Mouse (Mus musculus) kidney, adult 2 months (tissue): ENCODE results near the gene Pomp.

Source experiments
- CTCF ChIP-seq: fragments of 200-500 bp; conservative IDR thresholded peaks from 2 replicates; pipeline ENCODE4 v1.5.1; 2011; ENCODE audit warnings: low read depth, mild to moderate bottlenecking, control low read depth, low read length, moderate library complexity, mixed read lengths; ENCODE audit not compliant: insufficient read depth, insufficient read length
- POLR2A ChIP-seq: fragments of 200-500 bp; IDR thresholded peaks from one replicate; pipeline ENCODE4 v1.6.1; 2011; ENCODE audit warnings: low read depth, low read length, control low read depth

GRCm38 (mm10) chr5:147843340-147843739 lies 16.9 kb upstream of the Pomp start:
- no peak for TF ChIP-seq CTCF
- no peak for TF ChIP-seq POLR2A
